Mouse (Mus musculus) limb, embryonic 13.5 days (tissue): ENCODE measurements at regions not wholly inside any gene's neighbourhood (a gene's known extent, or its start where the extent isn't known, plus 50 kb on each side); places are given as distances from the start of the nearest gene placed in this dataset.

Source experiments
- ATAC-seq: fragments of 200-750 bp; cut with Nextera tagmentation; 2 replicates; pipeline ENCODE4 v1.8.0; 2017; ENCODE audit warnings: low read depth, moderate number of reproducible peaks, moderate TSS enrichment; ENCODE audit not compliant: low FRiP score
- H3K27ac ChIP-seq: fragments of 300-500 bp; sonication (generic); 2 replicates; pipeline ENCODE4 v1.5.1; 2015; ENCODE audit warnings: inconsistent platforms, mild to moderate bottlenecking, moderate library complexity
- H3K27me3 ChIP-seq: fragments of 300-500 bp; sonication (generic); 2 replicates; pipeline ENCODE4 v1.6.1; 2015; ENCODE audit warnings: mild to moderate bottlenecking, inconsistent platforms
- H3K36me3 ChIP-seq: fragments of 300-500 bp; sonication (generic); 2 replicates; pipeline ENCODE4 v1.6.1; 2015; ENCODE audit warnings: inconsistent platforms, mild to moderate bottlenecking, moderate library complexity
- H3K4me1 ChIP-seq: fragments of 300-500 bp; sonication (generic); 2 replicates; pipeline ENCODE4 v1.6.1; 2015; ENCODE audit warnings: inconsistent platforms
- H3K4me2 ChIP-seq: fragments of 300-500 bp; sonication (generic); replicated peaks from 2 replicates; pipeline ENCODE4 v1.6.1; 2015; ENCODE audit warnings: inconsistent platforms, mild to moderate bottlenecking, moderate library complexity
- H3K4me3 ChIP-seq: fragments of 300-500 bp; sonication (generic); 2 replicates; pipeline ENCODE4 v1.5.1; 2015; ENCODE audit warnings: moderate library complexity, mild to moderate bottlenecking, inconsistent platforms
- H3K9ac ChIP-seq: fragments of 300-500 bp; sonication (generic); 2 replicates; pipeline ENCODE4 v1.6.1; 2015; ENCODE audit warnings: mild to moderate bottlenecking, inconsistent platforms
- H3K9me3 ChIP-seq: fragments of 300-500 bp; sonication (generic); 2 replicates; pipeline ENCODE4 v1.6.1; 2016; ENCODE audit warnings: inconsistent platforms
- WGBS: fragments of 180-500 bp; shearing (Covaris S2); methylation state at CpG from one replicate; pipeline ENCODE4 v1.1.7; 2015; 5-methylcytosine and 5-hydroxymethylcytosine counted together

DNA sequence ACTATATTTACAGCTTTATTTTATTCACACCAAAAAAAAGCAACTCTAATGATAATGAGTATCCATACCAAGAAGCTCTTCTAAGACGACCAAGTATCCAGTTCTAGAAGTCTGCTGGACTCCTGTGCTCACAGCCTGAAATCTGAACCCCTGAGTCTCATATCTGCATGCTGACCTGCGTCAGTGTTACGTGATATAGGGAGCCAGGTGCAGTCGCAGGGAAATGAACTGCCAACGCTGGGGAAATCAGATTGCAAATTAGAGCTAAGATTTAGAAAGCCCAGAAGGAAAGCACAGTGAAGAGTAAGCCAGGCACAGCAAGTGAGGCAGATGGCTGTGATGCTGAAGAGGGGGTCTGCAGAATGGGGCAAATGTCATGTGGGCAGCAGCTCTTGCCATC is 57.1 kb upstream of the Ddit4l start:
- H3K9me3 ChIP-seq: no peaks in the 10 kb centered on the region

DNA sequence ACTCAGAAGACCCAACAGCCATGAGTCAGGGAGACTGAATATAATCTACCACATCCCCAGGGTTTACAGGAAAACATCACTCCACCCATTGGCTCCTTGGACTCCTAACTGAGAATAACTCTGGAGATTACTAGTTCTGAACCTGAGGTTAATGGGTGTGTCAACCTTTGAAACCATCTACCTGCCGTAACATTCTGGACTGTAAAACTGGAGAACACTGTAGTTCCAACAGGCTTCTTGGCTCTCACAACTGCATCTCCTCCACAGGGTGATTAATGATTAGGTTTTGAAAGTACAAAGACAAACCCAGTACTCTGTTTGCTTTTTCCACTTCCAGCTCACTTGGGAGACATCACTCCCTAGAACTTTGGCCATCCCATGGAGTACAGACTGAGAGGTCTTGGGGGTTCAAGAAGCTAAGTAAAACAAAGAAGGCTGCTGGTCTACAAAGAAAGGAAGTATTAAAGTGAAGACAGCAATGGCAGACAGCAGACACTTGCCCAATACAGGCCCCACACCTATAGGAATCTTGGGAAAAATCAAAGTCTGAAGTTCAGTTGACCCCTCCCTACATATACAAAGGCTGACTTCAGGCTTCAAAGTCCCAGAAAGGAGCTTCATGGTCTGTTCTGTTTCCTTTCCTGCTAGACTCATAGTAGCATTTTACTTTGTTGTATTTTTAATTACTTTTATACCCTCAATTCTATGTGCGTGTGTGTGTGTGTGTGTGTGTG is 52.7 kb upstream of the Ddit4l start:
- no peak for ATAC-seq
- Histone ChIP-seq H3K36me3 (no peaks in the 10 kb centered on the region), H3K27me3 (no peaks in the 10 kb centered on the region), H3K4me2 (no peak overlapping the region), H3K9me3 (no peaks in the 10 kb centered on the region), H3K4me3 (no peak overlapping the region), H3K27ac (no peak overlapping the region), H3K9ac (no peak overlapping the region), H3K4me1 (peaks cover 6% of the 10 kb centered on the region)
- 86% methylated on average over 1 of the region's 2 CpGs for WGBS

More for the DNA sequence above, 57.1 kb upstream of the Ddit4l start:
- 19% methylated on average over 5 of the region's 5 CpGs for WGBS
- Histone ChIP-seq H3K4me1 (peaks cover 32% of the 10 kb centered on the region), H3K9ac (no peak overlapping the region), H3K4me3 (no peak overlapping the region), H3K27ac (no peak overlapping the region), H3K36me3 (no peaks in the 10 kb centered on the region), H3K4me2 (no peak overlapping the region), H3K27me3 (no peaks in the 10 kb centered on the region)
- ATAC-seq: no peak
